Mouse (Mus musculus) left cerebral cortex, adult 6 months (tissue): ENCODE measurements around the gene Sac3d1. TPM values are rescaled to one million over a fixed set of nuclear protein-coding genes. Genes with fewer than 3 reads are reported as not detected.

Source experiments
- long read RNA-seq, 2 experiments: library from polyadenylated mRNA; unstranded; transcript quantifications; one replicate each; pipeline ENCODE4 v2.0.0; 2019 to 2020
- polyA plus RNA-seq: library from polyadenylated mRNA; unstranded; fragments of <200 nt; fragmentation: Nextera tagmentation; gene quantifications from 2 replicates; pipeline ENCODE4 v1.2.3, GENCODE M21; 2021

Gene Sac3d1
- polyA plus RNA-seq, result 48.7 and 63.2 TPM in 2 replicates
- long read RNA-seq, experiment 1, transcript Sac3d1-201 (2 exons, 1,442 nt), result major isoform, 84 of 84 reads
- long read RNA-seq, experiment 1, partial matches to known transcripts, result 0 of 84 reads
- long read RNA-seq, experiment 1, other reads (novel, unspliced or antisense), result 0 of 84 reads
- long read RNA-seq, experiment 2, transcript Sac3d1-201 (2 exons, 1,442 nt), result major isoform, 95 of 96 reads
- long read RNA-seq, experiment 2, partial matches to known transcripts, result 0 of 96 reads
- long read RNA-seq, experiment 2, other reads (novel, unspliced or antisense), result 1 of 96 reads

DNA sequence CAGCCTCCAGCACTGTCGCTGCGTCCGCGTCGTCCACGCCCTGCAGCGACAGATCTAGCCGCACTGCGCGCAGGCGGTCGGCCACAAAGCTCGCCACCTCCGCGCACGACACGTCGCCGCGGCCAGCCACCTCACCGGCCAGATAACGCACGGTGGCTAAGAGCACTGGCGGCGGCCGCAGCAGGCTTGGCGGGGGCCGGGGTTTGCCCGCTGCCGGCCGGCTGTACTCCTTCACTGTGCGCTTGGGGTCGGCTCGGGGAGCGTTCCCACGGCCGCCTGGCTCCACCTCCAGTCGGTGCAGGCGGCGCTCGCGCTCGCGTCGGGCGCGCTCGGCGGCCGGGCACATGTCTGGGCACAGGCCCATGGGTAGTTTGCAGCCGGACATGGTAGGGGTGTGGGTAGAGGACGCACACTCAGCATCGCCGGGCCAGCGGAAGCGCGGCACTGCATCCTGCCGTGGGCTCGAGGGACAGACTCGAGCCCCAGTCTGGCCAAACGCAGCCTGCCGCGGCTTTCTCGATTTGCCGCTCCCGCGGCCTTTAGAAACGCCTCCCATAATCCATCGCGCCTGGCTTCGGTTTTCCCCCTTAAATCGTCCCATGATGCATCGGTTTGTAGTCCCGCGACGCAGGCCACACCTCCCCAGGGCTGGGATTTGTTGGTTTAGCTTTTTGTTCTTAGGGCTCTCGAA, at the start of gene Sac3d1:
Gene Sac3d1 (minus strand): TSS at position 665 of the 691 bp plus-strand sequence.

DNA sequence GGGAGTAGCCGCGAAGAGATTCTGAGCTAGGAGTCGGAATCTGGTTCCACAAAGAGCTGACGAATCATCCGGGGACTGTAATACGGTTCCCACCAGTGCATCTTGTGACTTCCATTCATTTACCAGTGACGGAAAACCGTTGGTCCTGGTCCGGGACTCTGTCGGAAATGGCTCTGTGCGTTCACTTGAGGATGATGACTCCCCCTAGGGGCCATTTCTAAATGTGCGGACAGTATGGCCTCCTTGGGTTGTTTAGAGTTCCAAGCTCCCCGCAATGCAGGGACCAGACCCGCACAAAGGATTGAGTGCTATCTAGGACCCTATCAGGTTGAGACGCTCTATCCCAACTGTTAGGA, 22.9 kb upstream of the Sac3d1 start, which contains the start of gene Arl2:
Gene Arl2 (minus strand): TSS at position 155 of the 356 bp plus-strand sequence.

DNA sequence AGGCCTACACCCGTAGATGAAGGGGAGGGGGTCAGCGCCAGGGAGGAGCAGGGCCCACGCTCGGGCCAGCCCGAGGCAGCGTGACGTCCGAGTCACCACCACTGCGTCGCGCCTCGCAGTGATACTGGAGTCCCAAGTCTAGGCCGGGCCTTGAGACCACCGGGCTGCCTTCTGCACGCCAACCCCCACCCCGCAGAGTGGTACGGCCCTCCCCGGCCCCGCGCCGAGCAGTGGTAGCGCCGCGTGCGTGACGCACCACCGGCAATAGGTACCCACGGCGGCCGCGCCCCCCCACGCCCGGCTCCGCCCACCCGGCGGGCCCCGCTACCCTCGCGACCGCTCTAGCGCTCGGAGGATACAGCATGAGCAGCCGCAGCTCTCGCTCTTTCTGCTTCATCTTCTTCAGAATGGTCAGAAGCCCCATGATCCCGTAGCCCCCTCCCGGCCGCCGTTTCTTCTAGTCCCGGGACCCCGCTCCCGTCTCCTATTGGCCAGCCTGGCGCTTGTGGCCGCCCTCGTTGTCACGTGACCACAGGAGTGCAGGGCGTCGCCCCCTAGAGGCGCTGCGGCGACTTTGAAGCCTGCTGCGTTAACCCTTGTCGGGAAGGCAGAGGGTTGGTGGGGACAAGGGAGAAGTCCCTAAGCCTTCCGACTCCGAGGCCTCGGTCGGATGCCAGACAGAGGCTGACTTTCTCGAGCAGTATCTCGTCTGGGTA, 22.4 kb upstream of the Sac3d1 start, which contains the start of gene Batf2:
Gene Batf2 (plus strand): TSS at position 306 of the 716 bp plus-strand sequence.

DNA sequence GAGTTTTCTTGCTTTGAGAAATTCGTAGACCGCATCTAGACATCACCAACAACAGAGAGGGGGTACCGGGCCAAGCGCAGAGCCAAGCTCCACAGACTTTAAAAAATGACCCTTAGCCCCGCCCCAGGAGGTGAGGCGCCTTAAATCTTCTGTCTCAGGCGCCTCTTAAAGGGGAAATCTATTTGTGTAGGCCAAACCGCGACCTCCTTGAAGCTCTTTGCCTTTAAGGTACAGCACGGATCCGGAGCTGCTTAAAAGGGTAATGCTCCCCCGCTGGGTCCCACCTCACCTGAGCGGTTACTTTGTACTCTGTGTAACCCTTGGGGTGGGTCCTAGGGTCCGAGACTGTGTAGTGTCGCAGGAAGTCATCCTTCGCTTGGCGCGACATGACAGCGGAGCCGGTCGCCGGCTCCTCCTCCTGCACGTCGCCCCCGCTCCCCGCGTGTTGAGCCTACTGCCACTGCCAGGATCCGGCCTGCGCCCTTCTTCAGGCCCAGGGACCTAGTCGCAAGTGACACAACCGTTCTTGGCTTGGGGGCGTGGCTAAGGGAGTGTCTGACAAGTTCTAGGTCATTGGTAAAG, 9.4 kb upstream of the Sac3d1 start, which contains the start of gene Snx15:
Gene Snx15 (minus strand): TSS at position 545 of the 582 bp plus-strand sequence.

DNA sequence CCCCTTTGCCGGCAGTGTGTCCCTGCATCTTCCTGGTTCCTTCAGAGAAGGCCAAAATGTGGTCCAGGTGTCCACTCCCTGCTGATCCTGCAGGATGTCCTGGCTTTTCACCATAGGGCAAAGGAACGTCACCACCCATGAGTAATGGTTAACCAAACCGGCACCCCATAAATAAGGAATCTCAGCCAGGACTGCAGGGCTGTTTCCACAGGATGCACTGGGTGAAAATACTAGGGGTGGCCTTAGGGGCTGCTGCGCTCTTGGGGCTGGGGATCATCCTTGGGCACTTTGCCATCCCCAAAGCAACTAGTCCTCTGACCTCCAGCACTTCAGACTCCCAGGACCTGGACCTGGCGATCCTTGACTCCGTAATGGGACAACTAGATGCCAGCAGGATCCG, 12.9 kb downstream of the Sac3d1 start, which contains the start of gene Naaladl1:
Gene Naaladl1 (plus strand): TSS at position 197 of the 400 bp plus-strand sequence.

DNA sequence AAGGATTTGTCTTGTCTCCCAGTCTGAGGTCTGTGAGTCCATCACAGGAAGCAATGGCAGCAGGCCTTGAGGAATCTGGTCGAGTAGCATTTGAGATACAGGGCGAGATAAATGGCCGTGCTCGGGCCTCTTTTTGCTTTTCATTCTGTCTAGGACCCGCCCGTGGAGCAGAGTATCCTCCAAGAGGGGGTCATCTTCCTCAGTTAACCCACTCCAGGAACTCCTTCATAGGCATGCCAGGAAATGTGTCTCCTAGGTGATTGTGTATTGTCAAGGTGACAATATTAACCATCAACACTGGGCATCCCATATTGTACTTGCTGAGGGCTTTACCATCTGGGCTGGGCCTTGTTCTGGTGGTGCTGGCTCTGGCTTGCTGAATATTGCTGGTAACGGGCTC, 24.3 kb downstream of the Sac3d1 start, which contains the start of gene AC131692.1:
Gene AC131692.1 (plus strand): TSS at position 301 of the 400 bp plus-strand sequence.

DNA sequence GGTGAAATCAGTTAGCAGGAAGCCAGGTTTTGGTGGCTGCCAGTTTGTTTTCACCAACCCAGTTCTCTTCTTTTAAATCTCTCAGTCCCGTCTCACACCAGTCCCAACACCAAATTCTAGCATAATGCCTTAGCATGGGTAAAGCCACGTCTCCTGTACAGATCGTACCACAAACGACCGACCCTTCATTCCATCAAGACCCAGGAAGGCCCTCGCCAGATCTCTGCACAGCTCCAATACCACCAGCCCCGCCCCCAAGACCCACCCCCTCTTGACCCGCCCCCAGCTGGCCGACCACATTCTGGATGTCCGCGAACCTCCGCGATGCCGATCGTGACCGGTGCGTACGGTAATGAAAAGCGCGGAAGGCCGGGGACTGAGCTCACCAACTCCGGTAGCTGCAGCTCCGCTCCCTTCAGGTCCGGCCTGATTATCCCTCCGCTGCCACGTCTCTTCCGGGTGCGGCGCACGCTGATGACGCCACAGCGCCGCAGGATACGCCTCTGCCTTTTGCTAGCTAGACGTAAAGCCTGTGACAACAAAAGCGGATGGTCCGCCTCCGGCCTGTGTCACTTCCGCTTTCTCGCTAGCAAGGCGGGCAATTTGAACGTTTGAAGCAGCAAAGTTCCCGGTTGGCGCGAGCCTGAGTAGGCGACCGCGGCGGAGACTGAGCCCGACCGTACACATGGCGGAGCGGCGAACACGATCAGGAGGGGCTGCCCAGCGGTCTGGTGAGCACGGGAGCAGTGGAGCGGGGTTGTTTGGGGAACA, 33.8 kb downstream of the Sac3d1 start, which contains the start of the genes Zfpl1 and Cdca5:
Gene Zfpl1 (minus strand): TSS at position 479 of the 771 bp plus-strand sequence.
Gene Cdca5 (plus strand): TSS at position 506 of the 771 bp plus-strand sequence.

DNA sequence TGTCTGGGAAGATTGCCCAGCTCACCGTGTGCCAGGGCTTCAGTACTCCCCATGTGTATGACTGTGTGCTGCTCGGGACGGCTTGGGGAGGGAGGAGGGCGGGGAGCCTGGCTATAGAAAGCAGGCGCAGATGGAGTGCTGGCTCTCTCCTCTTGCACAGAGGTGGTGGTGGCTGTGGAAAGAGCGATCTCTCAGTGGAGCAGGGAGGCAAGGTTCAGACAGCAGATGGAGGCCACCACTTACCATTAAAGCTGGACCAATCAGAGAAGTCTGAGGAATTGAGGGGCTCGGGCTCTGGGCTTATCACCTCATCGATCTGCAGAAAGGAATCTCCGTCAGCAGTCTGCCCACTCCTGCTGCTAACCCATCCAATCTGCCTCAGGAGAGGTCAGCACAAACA, 36.3 kb downstream of the Sac3d1 start, which contains the start of gene Gm28374:
Gene Gm28374 (minus strand): TSS at position 101 of the 400 bp plus-strand sequence.

DNA sequence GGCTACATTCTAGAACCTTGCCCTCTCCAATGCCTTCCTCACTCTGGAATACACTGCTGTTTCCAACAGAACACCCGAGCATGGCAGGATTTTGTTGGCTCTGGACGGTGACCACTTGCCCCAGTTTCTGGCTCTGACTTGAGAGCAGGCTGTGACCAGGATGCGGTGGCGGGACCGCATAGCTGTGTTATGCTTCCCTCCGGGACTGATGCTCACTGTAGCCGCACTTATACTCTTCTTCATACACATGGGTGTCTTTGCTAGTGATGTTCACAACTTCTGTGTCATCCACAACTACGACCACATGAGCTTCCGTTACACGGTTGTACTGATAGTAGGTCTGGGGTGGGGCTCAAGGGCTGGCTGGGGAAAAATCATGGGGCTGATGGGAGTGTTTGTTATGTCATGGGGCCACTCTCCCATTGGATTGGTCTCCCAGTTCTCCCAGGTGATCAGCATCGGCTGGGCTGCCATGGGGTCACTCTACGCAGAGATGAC, 38.4 kb downstream of the Sac3d1 start, which contains the start of gene Tmem262:
Gene Tmem262 (plus strand): TSS at position 51 of the 498 bp plus-strand sequence.

DNA sequence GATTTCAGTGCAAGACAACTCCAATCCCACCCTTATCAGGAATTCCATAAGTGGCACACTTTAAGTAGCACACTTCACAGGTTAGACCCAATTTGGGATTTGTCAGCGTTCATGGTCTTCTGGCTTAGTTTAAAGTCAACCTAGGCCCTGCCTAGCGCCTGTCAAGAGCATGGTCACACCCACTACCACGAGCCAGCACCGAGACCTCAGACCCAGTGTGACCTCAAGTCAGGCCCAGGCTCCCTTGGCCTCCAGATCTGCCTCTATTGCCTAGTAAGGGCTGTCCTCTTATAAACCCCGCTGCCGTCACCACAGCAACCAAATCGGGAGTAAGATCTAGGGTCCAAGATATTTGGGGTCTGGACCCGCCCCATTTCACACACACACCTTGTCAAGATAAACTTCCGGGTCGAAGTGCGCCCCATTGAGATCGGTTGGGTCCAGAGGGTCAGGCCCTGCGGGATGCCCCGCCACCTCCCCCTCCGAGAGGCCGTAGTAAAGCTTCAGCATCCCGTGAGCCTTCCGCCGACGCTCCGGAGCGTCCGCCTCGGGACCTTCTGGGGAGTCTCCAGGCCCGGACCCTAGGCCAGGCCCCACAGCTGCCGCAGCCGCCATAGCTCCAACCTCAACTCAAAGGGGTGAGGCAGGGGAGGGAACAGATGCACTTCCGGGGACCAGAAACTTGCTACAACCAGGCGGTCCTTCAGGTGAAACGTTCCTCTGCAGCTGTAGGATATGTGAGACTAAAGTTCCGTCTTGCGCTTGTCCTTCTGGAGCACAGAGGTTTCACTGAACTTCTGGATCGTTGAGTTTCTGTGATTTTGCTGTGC, 41.7 kb downstream of the Sac3d1 start, which contains the start of gene Vps51:
Gene Vps51 (minus strand): TSS at position 668 of the 830 bp plus-strand sequence.

DNA sequence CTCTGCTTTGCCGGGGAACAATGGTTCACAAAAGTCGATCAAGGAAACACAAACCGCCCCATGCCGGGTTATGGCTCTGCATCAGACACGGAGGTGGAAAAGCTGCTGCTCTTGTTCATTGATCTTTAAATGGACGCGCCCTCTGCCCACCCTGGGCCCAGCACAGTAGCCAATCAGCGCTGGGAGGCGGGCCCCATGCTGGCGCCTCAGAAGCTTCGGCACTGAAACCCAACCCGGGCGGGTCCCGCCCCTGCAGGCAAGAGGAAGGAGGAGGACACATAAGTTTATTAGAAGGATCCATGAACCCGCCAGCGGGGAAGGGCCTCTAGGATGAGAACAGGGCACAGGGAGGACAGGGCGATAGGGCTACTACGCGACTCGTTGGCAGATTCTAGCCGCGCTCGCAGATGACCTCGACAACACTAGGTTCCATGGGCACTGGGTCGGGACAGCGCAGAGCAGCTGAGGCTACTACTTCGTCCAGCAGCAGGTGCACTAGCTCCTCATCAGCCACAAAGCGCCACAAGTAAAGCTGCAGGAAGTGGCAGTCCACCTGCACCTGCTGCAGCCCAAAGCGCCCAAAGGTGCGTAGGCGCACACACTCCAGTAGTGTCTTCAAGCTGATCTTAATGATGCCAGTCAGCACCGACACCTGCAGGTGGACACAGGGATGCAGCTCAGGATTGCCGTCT, 50.6 kb downstream of the Sac3d1 start, which contains the start of gene Tm7sf2:
Gene Tm7sf2 (minus strand): TSS at position 650 of the 692 bp plus-strand sequence.

Other genes with a start within 250 kb of the Sac3d1 start
- gene Frmd8, start 243.4 kb downstream of the Sac3d1 start, polyA plus RNA-seq, result 12.0 and 15.6 TPM in 2 replicates
- 1.4 and 1.8 TPM in 2 replicates for gene Slc25a45, start 240.8 kb downstream of the Sac3d1 start, polyA plus RNA-seq
- gene Tigd3, start 224.5 kb downstream of the Sac3d1 start, polyA plus RNA-seq, result 1.1 and 1.3 TPM in 2 replicates
- 31.6 and 39.7 TPM in 2 replicates for gene Dpf2, start 205.6 kb downstream of the Sac3d1 start, polyA plus RNA-seq
- gene Cdc42ep2, start 193.8 kb downstream of the Sac3d1 start, polyA plus RNA-seq, result 10.3 and 11.5 TPM in 2 replicates
- gene Pola2, start 154.4 kb downstream of the Sac3d1 start, polyA plus RNA-seq, result 1.9 and 3.1 TPM in 2 replicates
- not detected in 2 replicates for gene Slc22a20, start 132.5 kb downstream of the Sac3d1 start, polyA plus RNA-seq
- 1.5 and 7.2 TPM in 2 replicates for gene Capn1, start 102.8 kb downstream of the Sac3d1 start, polyA plus RNA-seq
- 28.4 and 36.3 TPM in 2 replicates for gene Syvn1, start 72.1 kb downstream of the Sac3d1 start, polyA plus RNA-seq
- gene Mrpl49, start 60.9 kb downstream of the Sac3d1 start, polyA plus RNA-seq, result 48.7 and 64.5 TPM in 2 replicates
- 3,354 and 3,515 TPM in 2 replicates for gene Fau, start 60.8 kb downstream of the Sac3d1 start, polyA plus RNA-seq
- 65.8 and 70.2 TPM in 2 replicates for gene Znhit2, start 57.5 kb downstream of the Sac3d1 start, polyA plus RNA-seq
- gene Tm7sf2, start 50.3 kb downstream of the Sac3d1 start, polyA plus RNA-seq, result 19.1 and 28.0 TPM in 2 replicates
- 66.0 and 72.3 TPM in 2 replicates for gene Vps51, start 41.4 kb downstream of the Sac3d1 start, polyA plus RNA-seq
- gene Tmem262, start 38.6 kb downstream of the Sac3d1 start, polyA plus RNA-seq, result not detected in 2 replicates
- 0.30 and 0.31 TPM in 2 replicates for gene Gm28374, start 36.4 kb downstream of the Sac3d1 start, polyA plus RNA-seq
- 55.1 and 67.5 TPM in 2 replicates for gene Zfpl1, start 33.7 kb downstream of the Sac3d1 start, polyA plus RNA-seq
- gene Cdca5, start 33.7 kb downstream of the Sac3d1 start, polyA plus RNA-seq, result 0.08 and 0.12 TPM in 2 replicates
- gene AC131692.1, start 24.2 kb downstream of the Sac3d1 start, polyA plus RNA-seq, result not detected in 2 replicates
- gene Naaladl1, start 12.9 kb downstream of the Sac3d1 start, polyA plus RNA-seq, result 0.07 and 0.18 TPM in 2 replicates
- 63.9 and 70.7 TPM in 2 replicates for gene Snx15, start 9.7 kb upstream of the Sac3d1 start, polyA plus RNA-seq
- 0.19 TPM in 1 of 2 replicates, not detected in the other for gene Batf2, start 22.3 kb upstream of the Sac3d1 start, polyA plus RNA-seq
- 175 and 184 TPM in 2 replicates for gene Arl2, start 22.9 kb upstream of the Sac3d1 start, polyA plus RNA-seq
- not detected in 2 replicates for gene Majin, start 65.7 kb upstream of the Sac3d1 start, polyA plus RNA-seq
- gene Gpha2, start 107.7 kb upstream of the Sac3d1 start, polyA plus RNA-seq, result not detected in 2 replicates
- 32.1 and 73.3 TPM in 2 replicates for gene Ppp2r5b, start 117.2 kb upstream of the Sac3d1 start, polyA plus RNA-seq
- gene Atg2a, start 123.0 kb upstream of the Sac3d1 start, polyA plus RNA-seq, result 6.0 and 7.8 TPM in 2 replicates
- gene Ehd1, start 158.1 kb upstream of the Sac3d1 start, polyA plus RNA-seq, result 17.3 and 24.9 TPM in 2 replicates
- 0.04 and 0.33 TPM in 2 replicates for gene Cdc42bpg, start 187.8 kb upstream of the Sac3d1 start, polyA plus RNA-seq
- 26.7 and 28.0 TPM in 2 replicates for gene Men1, start 216.3 kb upstream of the Sac3d1 start, polyA plus RNA-seq
- 32.7 and 67.3 TPM in 2 replicates for gene Map4k2, start 222.5 kb upstream of the Sac3d1 start, polyA plus RNA-seq
- 44.7 and 74.4 TPM in 2 replicates for gene Sf1, start 245.0 kb upstream of the Sac3d1 start, polyA plus RNA-seq